Mouse (Mus musculus) retina, adult 2 months (tissue): ENCODE data around the gene Sirt7.
"Not testable (repeated sequence)": the region's sequence is repeated elsewhere in the genome, so short reads cannot be mapped to it uniquely, and the experiment has no call there.

Experiments used
- DNase-seq: peaks from one replicate; pipeline ENCODE4 v3.0.0-alpha.2; 2012; ENCODE audit warnings: low read depth, low spot score

Sirt7 gene

DNA sequence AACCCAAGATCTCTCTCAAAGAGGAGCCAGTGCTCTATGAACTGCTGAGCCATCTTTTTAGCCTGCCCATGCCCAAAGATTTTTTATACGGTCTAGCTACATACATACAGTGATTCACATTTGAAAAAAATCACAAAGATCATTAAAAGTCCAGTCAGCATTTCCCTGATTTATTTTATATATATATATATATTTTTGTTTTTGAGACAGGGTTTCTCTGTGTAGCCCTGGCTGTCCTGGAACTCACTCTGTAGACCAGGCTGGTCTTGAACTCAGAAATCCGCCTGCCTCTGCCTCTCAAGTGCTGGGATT is 42.1 kb downstream of the Sirt7 start:
- DNase-seq = not testable (repeated sequence)

DNA sequence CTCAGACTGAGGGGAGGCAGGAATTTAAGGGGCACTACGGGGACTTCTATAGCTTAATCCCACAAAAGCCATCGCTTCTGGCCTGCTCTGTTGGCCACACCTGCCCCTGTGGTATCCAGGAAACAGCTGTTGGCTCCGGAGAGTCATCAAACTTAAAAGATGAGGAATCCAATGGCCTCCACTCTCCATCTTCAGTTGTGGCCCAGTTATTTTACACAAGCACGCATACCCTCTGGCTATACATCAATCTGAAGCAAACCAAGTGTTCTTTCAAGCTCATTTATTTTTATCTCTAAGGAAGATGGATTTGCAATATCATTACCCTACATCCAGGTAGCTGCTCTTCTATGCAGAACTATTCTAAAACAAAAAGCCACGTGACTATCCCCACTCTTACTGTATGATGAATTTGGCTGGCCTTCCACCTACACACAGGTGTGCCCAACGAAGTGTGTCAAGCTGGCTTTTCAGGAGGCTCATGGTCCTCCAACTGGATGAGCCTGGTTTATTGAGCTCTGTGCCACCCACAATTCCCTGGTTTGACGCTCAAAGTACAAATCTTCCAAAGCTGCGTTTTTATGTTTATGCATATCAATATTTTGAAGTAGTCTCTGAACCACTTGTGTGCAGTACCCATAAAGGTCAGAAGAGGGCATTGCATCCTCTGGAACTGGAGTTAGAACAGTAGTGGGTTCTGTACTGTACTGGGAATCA is 42.6 kb downstream of the Sirt7 start:
- DNase-seq = no peak

DNA sequence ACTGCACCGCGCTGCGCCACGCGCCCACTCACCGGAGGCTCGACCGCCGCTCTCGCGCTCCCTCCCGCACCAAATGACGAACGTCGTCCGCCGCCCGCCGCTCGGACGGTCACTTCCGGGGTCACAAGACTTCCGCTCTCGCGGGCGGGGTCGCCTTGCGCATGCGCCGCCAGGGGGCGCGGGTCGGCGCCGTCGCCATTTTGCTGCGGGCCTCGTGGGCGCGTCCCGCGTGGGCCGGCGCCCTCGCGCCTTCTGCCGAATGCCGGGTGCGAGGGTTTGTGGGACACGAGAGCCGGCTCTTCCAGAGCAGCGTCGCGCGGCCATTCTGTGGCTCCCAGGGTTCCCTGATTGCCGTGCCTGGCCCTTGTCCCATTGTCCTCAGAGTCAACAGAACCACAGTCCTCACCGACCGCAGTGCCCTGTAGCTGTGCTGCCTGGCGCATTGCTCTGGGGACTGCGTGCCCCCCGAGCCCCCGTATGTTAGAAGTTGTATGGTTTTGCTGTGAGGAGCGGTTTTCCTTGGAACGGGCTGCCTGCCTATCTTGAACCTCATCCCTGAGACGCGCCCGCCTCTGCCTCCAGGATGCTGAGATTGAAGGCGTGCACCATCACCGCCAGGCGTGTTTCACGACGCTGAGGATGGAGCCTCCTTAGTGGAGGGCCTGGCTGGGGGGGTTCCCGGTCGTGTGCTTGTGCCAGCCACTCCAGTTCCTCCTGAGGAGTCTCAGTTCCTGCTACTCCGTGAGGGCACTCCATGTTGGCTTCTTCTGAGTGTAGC is 43.4 kb downstream of the Sirt7 start, which contains the start of gene Arhgdia:
Gene Arhgdia (minus strand): TSS at position 135 of the 778 bp plus-strand sequence.
- DNase-seq = peak; percentile 74

DNA sequence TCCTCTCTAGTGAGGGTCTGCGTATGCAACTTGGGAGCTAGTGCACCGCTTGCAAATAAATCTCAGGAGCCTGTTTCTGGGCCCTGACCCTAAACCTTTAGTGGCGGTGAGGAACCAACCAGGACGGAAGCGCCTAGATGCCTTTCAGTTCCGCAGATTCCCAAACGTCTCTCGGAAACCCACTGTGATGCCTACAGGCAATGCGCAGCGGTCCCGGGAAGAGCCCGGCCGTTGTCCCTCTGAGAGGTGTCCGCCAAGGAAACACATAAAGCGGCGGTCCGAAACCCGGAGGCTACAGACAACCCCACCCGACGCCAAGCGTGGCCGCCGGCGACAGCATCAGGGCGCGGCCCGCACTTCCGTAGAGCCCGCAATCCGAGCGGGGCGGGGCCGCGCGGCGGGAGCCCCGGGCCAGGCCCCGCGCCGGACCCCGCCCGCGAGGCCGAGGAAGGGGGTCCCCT is 44.1 kb downstream of the Sirt7 start:
- no peak for DNase-seq

DNA sequence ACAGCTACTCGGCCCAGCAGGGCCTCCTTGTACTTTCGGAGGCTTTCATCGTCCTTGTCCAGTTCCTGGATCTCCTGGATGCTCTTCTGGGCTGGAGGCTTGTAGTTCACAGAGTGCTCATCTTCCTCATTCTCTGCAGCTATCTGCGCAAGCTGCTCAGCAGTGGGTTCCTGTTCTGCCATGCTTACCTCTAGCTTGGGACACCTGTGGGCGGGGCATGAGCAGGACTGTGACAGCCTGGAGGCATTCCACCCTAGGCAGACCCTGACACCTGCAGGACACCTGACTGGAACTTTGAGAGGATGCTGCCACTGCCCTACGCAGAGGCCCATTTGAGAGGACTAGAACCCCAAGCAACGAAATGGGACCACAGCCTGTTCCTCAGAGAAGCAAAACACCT is 44.9 kb downstream of the Sirt7 start:
- no peak for DNase-seq

DNA sequence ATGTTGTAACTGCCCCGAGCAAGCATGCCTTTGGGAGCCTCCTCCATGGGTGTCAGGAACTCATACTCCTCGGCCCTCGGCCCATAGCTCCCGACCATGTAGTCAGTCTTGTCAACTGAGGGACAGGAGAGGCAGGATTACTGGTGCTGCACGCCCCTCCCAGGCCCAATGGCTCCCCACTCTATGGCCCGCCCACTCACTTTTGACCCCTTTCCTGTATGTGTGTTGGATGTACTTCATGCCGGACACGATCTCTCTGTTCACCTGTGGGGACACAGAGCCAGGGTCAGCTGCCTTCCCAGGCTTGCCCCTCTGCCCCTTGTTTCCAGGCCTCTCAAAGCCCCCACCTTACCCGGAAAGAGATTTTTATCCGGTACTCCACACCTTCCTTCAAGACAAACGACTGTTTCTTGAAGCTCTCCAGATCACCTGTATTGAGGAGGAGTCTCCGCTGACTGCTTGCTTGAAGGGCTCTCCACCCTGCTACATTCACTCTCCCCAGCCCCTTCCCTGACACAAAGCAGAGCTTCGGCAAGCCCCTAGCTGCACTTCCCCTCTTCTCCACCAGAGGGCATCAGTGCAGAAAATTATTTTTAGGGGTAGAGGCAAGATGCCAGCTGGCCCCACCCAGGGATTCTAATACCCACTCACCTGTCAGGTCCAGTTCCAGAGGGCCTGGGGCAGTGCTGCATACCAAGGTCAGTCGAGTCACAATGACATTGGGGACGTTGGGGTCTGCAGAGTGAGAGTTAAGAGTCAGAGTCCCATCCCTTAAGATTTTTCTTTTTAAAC is 45.5 kb downstream of the Sirt7 start:
- no peak for DNase-seq

DNA sequence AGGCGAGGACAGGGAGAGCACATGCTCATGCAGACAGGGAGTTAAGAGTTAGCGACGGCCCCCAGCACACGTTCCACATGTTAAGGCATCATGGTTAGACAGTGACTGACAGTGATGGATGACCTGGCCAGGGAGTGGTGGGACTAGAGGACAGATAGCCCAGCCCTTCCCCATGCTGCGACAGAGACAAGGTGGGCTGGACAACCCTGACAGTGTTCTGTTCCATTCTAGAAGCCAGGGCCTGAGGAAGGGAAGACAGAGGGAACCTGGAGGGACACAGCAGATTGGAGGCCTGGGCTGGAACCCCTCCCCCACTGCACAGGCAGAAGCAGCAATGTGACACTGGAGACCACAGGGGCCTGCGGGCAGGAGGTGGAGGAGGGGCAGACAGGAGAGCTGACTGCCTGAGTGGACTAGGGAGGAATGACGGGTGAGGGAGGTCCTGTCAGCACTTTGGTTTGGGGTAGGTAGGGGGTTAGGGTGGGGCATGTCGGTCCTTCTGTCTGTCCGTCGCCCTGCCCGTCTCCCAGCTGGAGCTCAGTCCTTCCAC is 46.3 kb downstream of the Sirt7 start:
- DNase-seq = no peak

DNA sequence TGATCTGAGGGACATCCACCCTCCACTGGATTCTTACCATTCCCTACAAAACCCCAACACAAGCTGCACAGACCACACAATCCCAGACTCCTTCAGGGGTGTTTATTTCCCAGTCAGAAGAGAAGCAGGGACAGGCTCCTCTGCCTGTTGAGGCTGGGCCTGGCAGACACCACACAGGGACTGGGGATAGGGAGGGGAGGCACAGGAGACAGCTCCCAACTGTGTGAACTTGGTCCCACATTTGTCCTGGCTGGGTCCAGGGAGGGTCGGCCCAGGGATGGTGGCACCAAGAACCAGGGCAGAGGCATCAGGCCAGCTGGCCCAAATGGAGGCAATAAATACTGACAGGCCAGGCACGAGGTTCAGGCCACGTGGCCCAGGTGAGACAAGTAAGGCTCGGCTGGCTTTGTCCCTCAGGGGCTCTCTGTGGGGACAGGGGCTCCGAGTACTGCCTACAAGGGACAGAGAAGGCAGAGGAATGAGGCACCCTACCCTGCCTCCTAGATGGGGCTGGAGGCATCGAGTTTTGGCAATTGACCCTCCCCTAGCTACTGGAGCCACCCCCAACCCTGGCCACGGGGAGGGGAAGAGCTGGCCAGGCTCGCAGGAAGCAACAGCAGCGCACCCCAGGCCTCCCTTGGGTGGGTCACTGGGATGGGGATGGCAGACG is 46.9 kb downstream of the Sirt7 start:
- no peak for DNase-seq

DNA sequence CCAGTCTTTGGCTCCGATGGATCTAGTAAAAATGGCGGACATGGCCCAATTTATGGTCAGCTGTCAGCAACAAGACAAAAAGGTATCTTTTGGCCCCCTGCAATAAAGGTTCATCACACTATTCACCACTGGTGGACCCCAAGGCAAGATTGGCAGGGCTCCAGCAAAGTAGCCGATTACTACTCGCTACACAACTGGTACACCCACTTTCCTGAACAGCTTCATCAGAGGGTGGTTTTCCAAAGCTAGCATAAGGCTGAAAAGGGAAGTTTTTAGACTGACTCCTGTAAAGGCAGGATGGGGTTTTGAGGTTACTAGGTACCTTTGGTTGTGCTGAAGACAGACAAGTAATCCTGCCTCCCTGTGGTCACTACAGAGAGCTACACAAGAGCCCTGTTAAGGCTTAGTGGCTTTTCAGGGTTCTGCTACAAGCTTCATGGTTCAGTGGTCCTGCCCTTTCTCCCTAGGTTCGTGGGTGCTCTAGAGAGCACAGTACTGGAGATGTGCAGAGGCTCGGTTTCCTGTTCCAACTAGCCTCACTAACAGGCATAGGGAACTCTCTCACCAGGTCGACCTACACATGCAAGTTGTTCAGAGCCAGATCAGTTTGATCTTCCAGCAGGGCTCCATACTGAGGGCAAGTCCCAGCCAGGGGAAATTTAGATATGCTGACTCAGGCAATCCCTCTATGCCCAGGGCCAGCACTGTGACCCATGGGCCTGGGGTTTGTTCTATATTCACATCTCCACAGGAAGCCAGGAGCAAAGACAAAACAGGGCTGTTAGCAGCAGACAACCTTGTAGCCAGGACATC is 47.6 kb downstream of the Sirt7 start:
- DNase-seq = no peak

DNA sequence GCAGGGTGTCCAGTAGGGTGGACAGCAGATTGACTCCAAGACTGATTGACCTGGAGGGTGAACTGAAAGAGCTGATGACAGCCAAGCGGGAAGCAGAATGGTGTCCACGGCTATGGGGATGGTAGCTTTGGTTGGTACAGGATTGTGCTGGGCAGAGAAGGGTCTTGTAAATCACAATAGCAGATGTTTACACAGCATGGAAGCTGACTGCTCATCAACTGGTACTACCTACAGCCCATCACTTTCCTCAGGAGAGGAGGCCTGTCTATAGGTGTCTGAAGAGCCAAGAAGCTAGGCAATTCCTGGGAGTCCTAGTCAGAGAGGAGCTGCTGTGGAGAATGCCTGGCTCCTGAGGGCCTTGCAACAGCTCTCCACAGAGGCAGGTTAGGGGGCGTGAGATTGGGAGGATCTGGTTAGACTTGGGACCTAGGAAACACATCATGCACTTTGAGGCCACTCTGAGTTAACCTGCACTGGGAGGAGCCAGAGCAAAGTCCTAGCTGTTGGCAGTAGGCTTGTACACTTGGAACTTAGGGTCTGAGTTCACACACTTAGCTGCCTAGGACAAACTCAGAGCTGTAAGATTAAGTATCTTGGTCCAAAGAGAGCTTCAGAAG is 48.6 kb downstream of the Sirt7 start:
- DNase-seq = no peak

DNA sequence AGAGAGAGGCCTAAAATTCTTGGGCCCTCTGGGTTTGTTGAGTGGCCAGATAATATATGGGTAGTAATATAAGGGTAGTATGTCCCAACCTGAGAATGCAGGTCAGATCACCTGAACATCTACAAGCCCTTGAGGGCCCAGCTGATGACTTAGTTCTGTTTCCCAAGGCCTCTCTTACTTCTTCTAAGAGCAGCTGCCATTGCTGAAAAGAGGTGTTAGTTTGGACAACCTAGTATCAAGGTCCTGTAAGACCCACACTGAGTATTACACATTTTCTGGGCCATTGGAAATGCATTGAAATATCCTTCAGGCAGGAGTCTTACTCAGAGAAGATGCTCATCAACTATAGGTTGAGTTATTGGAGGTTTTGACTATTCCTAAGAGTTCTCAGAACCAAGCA is 49.1 kb downstream of the Sirt7 start:
- DNase-seq = no peak

DNA sequence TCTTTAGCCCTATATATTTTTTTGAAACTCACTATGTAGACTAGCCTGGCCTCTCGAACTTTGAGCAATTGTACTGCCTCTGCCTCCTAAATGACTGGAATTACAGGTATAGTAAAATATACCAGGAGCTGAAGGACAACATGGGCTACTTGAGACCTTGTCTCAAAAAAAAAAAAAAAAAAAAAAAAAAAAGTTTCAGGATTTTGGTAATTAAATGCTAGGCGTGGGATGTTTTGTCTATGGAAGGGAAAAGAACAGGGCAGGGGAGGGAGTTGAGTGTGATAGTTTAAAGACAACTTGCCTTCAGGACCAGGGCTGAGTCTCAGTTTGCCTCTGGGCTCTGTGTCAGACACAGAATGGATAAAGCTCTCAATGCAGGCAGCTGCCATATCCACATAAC is 50.0 kb downstream of the Sirt7 start:
- DNase-seq = no peak

DNA sequence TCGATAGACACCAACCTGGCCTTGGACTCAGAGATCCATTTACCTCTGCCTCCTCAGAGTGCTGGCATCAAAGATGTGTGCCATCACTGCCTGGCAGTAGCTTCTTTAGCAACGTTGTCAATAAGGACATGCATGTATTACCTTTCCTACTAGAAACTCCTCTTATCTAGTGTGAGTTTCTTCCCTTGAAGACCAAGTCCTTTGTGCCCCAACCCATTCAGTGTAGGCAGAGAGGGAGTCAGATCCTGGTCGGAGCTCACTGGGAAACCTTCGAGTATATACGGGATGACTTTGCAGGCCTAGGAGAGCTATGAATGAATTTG is 50.8 kb downstream of the Sirt7 start:
- no peak for DNase-seq

DNA sequence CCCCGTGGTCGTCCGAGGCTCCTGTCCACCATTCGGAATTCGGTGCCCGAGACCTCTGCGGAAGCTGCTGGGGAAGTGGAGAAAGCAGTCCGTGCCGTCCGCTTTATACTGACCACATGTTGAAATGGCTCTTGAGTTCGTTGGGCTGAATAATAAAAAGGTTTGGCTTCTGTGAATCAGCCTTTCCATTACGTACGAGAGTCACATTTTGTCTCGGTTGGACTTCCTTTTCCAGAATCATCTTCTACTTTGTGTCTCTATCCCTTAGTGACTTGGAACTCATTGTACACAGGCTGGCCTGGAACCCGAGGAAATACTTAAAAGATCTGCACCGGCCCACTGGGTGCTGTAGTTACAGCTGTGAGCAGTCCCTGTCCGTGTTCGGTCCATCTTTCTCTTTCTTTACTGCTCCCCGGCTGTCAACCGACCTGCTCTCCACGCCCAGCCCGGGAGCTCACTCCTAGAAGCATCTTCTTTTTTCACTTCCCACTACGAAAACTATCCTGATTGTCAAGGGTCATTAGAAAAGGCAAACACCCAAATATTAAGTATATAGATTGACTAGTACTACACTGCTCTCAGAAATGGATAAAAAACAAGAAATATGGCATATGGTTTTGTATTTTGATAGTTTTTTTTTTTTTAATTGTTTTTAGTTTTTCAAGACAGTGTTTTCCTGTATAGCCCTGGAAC is 51.3 kb downstream of the Sirt7 start:
- DNase-seq = no peak

DNA sequence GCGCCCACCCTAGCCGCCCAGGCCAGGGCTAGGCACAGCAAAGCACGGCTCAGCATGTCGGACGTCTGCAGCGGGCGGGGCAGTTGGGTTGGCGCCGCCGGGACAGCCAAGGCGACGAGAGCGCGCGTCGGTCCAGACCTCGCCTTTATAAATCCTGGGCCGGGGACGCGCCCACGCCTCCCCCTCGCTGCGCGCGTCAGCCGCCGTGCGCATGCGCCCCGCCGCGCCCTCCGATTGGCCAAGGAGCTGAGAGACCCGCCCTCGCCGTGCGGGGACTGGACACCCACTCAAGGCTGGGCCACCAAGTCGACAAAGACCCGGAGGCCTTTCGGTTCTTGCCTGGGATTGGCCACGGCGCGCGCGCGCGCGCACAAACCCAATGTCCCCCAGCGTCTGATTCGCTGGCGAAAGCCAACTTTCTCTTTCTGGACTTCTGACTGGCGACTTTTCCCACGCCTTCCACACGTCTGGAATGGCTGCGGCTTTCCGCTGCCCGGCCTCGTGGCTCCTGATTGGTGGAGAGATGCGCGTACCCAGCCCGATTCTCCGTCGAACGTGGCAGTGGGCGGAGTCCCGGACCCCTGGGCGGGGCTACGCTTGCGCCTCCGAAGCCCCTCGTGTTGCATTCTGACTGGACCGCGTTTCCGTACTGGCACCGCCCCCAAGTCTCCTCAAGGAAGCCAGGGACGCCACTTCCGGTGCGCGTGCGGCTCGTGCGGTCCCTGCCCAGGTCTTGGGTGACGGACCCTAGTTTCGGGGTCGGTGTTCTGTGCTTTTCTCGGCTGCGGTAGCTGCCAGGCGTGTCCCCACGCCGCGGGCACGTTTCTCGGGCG is 52.1 kb downstream of the Sirt7 start, which contains the start of gene P4hb:
Gene P4hb (minus strand): TSS at position 502 of the 833 bp plus-strand sequence.
- DNase-seq = peak; percentile 97

DNA sequence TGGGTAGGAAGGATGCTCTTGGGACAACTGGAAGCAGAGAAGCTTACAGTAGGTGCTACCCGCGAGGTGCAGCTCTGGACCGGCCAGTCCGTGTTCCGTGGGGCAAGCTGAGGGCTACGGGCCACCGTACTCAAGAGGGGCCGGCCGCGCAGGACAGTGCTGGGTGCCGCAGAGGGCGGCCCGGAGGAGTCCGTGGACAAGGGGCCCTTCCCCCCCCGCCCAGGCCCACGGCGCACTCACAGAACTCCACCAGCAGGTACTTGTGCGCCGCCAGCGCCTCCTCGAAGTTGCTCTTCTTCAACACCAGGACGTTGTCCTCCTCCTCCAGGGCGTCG is 52.7 kb downstream of the Sirt7 start:
- DNase-seq = no peak

DNA sequence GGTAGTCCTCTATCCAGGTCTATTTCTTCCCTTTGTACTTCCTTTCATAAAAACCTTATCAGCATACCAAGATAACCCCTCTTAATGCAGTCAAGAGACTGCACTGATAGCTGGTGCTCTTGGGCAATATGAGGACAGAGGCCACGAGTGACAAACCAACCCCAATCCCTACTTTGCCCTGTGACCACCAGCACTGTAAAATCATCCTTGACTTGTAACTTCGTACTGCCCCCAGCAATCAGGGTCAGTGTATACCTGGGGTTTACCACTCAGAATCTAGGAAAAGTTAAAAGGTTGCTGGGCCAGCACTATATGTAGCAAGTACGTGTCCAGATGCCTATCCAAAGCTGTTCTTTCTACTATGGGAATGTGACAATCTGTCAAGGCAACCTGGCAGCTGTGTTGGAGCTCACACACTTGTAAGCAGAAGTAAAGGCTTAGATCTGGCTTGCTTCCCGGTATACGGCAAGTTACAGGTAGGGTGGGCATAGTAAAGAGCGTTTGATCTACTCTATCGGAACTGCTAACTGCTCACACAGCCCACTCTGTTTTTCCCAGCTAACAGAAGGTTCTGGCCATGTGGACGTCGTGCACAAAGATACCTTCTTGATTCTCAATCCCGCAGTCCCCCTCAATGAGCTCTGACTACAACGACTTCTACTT is 53.2 kb downstream of the Sirt7 start:
- no peak for DNase-seq

DNA sequence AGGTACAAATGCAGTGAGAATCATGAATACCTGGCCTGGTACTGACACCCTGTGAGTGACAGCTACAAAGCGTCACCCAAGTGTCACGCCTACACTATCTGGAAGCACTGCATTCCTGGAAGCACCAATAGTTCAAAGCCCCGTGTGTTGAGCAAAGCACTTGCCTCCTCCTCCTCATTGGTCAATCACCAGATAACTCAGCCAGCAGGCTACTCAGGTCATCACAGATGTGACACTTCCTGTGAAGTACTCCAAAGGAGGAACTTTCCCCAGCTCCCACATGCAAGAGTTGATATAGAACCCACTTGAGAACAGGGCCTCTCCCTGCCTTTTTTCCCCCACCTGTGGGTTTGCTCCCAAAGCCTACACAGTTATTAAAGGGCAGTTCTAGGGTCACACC is 53.9 kb downstream of the Sirt7 start:
- no peak for DNase-seq
